Mouse (Mus musculus): ENCODE measurements at regions not wholly inside any gene's neighbourhood (a gene's known extent, or its start where the extent isn't known, plus 50 kb on each side); places are given as distances from the start of the nearest gene placed in this dataset.

- TF ChIP-seq CTCF (IDR thresholded peaks at IDR 0.05; ENCODE audit: borderline replicate concordance, control insufficient read depth, extremely low read depth, insufficient read depth, low read length, poor library complexity) (no peak), POLR2A (IDR thresholded peaks at IDR 0.05; ENCODE audit: control insufficient read depth, extremely low read depth, insufficient read depth, low read length, poor library complexity) (no peak)
Observed at GRCm38 (mm10) chr13:16476515-16476914, 464.9 kb downstream of the Inhba start.

All from thymus, adult 2 months (tissue).